In genomic region chr7:61837240-61837639, GRCm38 (mm10) we compare ENCODE assay signal across 8 mouse cellular contexts.
DNase-seq lines count a peak whose midpoint lies in the region; ATAC-seq lines count a peak whose summit lies in the region.
"Had no signal": no experiment of that assay in that cellular context is flagged by ENCODE, and none has a peak within 500 bp of the region (broad histone marks: within the 10 kb centered on the region; RNA-seq: fewer than 3 reads in every experiment).

No protein-coding gene starts in this region.

- peak; percentile 99 for ATAC-seq in forebrain, embryonic 15.5 days (replicated peaks)

- H3K4me3 ChIP-seq in forebrain, embryonic 15.5 days = no peak overlapping the region

- no peaks in the 10 kb centered on the region for H3K36me3 ChIP-seq in forebrain, embryonic 15.5 days

- peak; percentile 48 for DNase-seq in NIH3T3 (ENCODE audit: low read depth)
- peak; percentile 1 to 4 for DNase-seq in adrenal gland, postnatal 36 days
- peak; percentile 40 to 44 for DNase-seq in layer of hippocampus, postnatal 36 days
- peak; percentile 8 for DNase-seq in right cerebral cortex, postnatal 14 days
- DNase-seq in ovary, adult 18-20 months (ENCODE audit: low spot score) = no peak
- no peak for DNase-seq in natural killer cell, adult 2 months (ENCODE audit: low spot score in 2 of 2)

- peak overlapping the region; percentile 78 for H3K27ac ChIP-seq in forebrain, embryonic 15.5 days (replicated peaks)
- H3K27ac ChIP-seq: macrophage had no signal

- H3K9me3 ChIP-seq in forebrain, embryonic 15.5 days = 0 out of 2 replicates have a peak, but pooled peaks cover 4% of the 10 kb centered on the region

- H3K4me2 ChIP-seq in forebrain, embryonic 15.5 days (replicated peaks) = 0 out of 2 replicates have a peak overlapping the region, but pooled peaks have one; percentile 17

- no peaks in the 10 kb centered on the region for H3K27me3 ChIP-seq in forebrain, embryonic 15.5 days

- peaks cover 7% of the 10 kb centered on the region for H3K4me1 ChIP-seq in forebrain, embryonic 15.5 days

- no peak overlapping the region for H3K9ac ChIP-seq in forebrain, embryonic 15.5 days (replicated peaks)

Comparison
In these comparisons a context has a peak if more than half of its experiments do, and no peak if none do; other contexts are left out.
1. DNase-seq: peak in NIH3T3 (single experiment), adrenal gland, postnatal 36 days (2 of 2), layer of hippocampus, postnatal 36 days (2 of 2) and right cerebral cortex, postnatal 14 days (single experiment); none in ovary, adult 18-20 months (single experiment) and natural killer cell, adult 2 months (0 of 2).